Mouse (Mus musculus) fat pad, adult 2 months (tissue): Measurements from ENCODE around the gene Dazl.
"Not testable (repeated sequence)": the region's sequence is repeated elsewhere in the genome, so short reads cannot be mapped to it uniquely, and the experiment has no call there.

Experiments used
- DNase-seq: peaks from one replicate; pipeline ENCODE4 v3.0.0-alpha.2; 2011; ENCODE audit warnings: low read depth, low spot score; ENCODE audit errors: extremely low read depth

Gene Dazl

DNA sequence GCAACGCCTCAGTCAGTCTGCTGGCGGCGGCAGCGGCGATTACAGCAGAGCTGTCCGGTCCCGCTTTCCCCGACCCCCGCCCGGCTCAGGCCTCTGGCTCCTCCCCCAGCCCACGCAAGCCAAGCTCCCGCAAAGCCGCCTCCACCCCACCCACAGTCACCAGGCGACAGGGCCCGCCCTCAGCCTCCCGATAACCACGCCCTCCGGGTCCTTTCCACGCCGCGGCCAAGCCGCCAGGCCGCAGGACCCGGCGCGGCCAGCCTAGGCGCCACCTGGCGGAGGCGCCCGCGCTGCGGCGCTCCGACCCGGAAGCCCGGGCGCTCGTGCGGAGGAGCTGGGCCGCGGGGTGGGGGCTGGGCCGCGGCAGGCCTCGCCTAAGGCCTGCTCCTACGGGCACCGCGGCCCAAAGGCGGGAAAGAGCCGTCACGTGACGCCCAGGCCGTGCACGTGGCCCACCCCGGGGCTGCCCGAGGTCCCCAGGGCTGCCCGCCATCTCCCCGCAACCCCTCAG is 720 bp downstream of the Dazl start:
- DNase-seq: no peak

DNA sequence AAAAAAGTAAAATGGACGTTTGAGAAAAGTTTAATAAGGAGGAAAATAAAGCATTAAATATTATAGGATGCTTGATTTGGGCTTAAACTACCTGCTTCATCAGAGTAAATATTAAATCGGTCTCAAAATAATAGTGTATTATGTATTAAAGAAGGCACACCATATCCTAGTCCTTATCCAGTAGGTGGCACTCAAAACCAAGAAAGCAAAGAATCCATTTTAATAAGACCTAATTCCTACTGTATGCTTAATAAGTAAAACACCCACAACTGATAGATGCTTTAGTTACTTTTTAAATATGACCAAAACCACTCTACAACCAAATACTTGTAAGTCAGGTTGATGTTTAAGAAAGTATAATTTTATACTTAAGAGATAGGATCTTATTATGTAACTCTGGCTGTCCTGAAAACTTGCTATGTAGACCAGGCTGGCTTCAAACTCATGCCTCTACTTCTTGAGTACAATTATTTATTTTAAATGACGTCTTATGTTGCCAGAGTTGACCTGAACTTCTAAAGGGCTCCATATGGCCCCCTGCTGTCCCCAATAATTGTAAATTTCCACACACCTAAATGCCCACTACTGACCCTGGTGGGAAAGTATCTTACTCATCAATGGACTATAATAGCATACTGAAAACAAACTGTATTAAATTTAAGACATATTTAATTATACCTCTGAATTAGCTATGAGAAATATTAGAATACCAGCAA is 1.8 kb downstream of the Dazl start:
- no peak for DNase-seq

DNA sequence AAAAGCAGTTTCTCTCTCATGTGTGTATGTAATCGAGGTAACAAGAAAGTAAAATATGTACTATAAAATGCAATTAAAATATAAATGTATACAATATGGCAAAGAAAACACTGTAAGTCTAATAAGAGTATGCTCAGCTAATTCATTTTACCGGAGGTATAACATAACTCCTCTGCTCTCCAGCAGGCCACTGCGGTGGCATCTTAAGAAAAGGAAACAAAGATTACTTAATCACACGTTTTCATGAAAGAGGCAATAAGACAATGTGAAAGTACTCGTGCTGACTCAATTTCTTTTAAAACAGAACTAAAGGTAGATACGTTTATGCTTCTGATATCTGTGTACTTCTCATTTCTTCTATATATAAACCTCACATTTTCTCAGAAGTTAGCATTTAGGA is 8.6 kb downstream of the Dazl start:
- no peak for DNase-seq

DNA sequence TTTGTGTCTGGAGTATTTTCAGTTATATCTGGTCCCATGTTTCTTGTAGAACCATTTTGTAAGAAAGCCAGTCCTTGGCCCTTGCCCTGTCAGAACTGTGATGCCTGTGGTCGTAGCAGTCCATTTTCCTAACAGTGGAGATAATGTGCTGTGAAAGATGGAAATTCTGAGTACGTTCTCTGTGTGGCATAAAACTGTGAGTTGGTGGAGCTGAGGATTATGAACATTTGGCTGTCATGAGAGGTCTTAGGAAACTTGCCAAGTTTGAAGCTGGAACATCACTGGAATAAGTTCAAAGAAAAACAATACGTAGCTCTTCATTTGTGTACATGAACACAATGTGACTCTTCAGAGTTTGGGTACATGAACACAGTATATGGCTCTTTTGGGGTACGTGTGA is 31.8 kb downstream of the Dazl start:
- DNase-seq: not testable (repeated sequence)

DNA sequence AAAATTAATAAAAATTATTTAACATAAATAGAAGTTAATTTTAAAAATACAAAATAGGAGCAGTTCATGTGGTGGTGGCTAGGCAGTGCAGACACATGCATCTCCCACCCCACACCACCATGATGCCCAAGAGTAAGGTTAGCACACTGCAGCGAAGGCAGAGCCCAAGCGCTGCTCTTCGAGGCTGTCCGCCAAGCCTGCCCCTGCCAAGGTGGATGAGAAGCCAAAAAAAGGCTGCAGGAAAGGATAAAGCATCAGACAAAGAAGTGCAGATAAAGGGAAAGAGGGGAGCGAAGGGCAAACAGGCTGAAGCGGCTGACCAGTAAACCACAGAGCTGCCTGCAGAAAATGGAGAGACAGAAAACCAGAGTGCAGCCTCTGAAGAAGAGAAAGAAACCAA is 32.6 kb downstream of the Dazl start:
- no peak for DNase-seq

DNA sequence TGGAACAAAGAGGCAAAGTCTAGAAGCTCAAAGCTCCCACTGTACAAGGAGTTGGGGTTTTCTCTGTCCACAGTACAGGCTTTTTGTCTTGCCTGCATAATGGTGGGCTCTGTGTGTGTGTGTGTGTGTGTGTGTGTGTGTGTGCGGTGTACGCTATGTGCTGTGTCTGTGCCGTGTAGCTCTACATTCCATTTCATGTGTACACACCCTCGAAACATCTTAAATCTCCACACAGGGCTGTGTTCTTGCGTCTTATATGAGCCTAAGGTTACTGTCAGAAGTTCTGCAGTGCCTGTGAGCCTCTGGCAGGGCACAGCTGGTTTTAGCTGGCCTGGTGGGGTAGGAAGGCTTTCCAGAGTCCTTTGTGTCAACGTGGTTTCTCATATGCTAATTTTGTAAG is 46.8 kb downstream of the Dazl start:
- no peak for DNase-seq

DNA sequence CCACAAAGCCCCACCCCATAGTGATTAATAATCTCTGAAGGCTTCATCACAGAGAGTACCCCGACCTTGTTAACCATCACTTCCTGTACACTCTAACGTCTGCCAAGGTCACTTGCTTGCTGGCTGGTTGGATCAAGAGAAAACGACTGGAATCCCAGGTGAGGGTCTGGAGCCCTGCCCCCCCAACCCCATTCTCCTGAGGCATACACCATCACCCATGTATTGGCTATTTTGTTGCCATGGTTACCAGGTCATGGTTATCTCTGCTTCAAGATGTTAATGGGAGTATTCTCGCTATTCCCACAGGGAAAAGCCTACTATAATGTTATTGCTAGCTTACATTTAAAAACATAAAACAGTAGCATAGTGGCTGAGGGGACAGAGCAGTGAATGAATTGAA is 48.8 kb downstream of the Dazl start:
- no peak for DNase-seq

DNA sequence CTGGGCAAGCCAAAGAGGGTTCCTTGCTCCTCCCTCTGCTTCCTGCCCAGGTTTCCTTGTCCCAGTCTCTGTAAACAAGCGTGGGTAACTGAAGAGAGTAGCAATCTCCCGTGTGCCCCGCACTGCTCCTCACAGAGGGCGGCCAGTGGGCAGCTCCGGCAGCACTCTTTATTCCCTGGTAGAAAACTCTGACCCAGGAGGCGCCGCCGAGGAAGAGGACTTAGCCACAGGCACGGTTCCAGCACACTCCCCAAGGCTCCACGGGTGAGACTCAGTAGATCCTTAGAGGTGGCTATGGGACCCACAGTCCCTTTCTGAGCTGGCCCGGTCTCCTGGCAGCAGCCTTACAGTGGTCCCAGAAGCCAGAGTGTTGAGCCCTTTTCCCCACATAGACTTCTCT is 50.1 kb downstream of the Dazl start:
- DNase-seq: no peak

DNA sequence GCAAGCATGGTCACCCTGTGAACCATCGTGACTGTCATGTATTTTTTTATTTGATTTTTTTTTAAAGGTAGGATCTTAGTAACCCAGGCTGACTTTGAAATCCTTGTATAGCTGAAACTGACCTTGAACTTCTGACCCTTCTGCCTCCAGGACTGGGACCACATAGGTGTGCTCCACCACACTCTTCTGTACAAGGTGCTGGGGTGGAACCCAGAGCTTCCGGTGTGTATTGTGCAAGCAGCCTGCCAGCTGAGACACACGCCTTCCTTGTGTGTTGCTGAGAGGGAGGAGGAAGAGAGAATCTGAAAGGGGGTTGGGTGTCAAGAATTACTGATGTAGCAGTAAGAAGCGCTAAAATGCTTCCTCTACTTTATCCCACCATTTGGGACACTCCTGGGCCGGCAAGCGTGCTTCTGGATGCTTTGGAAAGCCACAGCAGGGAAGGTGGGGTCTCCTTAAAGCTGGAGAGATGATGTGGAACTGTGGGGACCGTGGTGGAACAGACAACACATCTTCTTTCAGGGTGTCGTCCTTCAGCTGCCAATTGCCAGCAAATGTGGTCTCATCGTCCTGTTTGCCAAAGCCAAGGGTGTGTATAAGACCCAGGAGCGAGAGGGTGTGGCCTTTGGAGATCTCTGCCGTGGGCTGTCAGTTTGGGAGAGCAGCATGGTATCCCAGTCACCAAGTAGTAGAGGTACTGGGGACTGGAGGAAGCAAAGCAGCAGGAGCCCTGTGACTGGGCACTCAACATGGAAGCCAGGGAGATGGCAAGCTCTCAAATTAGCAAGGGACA is 55.4 kb downstream of the Dazl start:
- DNase-seq: no peak

DNA sequence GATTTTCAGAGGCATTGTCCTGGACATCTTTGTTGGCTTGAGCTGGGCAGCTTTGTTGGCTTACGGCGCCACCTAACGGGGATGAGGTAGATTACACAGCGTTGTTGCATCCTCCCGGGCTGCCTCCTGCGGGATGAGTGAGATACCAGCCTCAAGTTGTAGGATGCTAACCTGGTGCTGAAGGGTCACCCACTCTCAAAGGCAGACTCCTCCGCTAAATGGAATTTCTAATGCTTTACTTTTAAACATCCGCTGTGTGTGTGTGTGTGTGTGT is 56.1 kb downstream of the Dazl start:
- DNase-seq: no peak

DNA sequence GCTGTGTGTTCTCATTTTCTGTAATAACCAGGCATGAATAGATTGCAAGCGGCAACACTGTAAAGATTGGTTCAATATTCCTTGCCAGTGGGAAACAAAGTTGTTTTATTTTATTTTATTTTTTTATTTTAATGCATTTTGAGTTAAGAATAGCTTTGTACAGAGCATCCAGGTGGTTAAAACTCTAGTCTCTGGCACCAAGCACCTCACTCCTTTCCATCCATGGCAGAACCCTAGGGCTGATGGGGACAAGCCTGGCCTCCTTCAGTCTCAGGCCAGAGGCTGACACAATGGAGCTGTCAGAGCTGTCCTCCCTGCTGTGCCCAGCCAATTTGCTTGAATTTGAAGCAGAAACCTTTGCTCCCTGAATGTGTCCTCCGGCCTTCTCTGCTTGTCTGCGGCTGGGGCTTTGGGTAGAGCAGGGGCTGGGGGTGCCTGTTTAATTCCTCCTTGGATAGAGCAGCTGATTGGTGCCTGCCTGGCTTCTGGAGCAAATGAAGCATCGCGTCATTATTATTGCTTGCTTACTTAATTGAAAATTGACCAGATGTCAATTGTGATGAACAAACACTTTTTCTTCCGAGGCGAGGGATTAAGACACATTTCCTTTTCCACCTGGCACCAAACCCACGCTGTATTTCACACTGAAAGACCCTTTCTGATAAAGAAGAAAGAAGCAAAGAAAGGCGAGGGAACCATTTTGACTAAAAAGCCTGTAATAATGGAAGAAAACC is 56.6 kb downstream of the Dazl start:
- DNase-seq: no peak

DNA sequence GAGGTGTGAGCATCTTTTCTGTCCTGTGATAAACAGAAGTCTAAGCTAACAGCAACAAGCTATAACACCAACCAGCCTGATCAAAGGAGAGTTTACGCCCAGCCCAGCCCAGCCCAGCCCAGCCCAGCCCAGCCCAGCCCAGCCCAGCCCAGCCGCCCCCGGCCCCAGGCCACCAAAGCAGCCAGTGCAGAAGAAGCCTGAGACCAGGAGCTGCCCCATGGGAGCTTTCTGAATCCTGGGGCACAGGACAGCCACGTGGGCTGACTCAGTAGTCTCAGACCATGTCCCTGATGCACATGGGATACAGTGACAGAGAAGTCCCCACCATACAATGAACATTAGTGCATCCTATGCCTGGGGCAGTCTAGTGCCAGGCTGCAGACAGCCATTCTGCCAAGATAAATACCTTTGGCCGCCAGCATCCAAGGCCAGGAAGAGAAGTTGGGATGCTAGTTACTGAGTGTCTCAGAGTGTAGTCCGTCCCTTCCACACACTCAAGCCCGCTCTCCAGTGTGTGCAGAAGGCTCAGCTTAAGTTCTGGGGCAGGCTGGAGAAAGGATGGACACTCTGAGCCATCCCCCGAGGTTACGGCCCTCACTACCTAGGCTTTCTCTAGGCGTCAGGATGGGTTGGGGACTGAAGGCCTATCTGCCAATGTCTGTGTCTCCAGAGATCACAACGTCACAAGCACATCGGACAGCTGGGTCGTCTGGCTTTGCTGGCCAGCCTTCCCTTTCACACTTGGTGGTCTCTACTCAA is 57.3 kb downstream of the Dazl start:
- no peak for DNase-seq

DNA sequence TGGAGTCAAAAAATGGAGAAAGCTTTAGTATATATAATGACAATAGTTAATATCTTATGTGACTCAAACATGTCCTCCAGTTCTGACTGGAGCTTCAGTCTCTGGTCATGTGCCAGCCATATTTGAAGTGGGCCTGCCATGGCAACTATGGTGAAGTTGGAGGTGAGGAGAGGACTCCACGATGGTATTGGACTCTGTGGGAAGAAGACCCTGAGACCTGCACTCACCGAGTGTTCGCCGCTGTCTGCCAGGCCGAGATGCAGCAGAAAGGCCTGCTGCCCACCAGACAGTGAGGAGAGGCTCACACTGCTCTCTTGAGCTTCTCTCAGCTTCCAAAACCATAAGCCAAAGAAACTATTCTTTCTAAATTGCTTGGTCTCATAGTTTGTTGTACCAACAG is 59.5 kb downstream of the Dazl start:
- DNase-seq: no peak

DNA sequence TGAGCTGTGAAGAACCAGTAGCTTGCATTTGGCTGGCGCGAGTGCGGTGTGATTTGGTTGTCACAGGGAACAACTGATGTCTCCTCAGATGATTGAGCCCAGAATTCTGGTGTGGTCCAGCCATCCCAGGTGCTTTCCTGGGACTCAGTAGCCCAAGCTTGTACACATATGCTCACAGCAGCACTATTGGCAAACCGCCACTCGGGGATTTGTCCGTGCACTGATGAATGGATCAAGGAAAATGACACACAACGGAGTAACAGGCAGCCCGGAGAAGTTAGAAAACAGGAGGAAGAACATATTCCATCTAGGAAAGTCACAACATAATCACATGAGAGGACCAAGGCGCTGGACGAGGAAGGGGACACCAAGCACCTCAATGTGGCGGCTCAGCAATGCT is 60.6 kb downstream of the Dazl start:
- no peak for DNase-seq

DNA sequence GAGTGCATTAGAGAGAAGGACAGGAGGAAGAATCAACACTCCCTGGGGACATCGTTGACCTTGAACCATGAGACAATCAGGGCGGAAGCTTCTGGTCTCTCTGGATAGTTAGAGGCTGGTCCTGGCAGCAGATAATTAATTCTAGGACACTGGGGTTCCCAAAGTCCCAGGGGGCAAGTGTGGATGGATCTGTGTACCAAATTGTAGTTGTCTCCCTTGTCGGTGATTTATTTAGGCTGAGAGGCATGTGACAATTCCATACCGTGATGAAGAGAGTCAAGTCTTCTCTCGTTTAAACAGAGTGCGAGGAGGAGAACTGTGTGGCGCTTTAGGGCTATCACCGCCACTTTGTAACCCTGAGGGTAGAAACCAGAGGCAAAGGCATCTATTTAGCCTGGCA is 62.2 kb downstream of the Dazl start:
- no peak for DNase-seq

DNA sequence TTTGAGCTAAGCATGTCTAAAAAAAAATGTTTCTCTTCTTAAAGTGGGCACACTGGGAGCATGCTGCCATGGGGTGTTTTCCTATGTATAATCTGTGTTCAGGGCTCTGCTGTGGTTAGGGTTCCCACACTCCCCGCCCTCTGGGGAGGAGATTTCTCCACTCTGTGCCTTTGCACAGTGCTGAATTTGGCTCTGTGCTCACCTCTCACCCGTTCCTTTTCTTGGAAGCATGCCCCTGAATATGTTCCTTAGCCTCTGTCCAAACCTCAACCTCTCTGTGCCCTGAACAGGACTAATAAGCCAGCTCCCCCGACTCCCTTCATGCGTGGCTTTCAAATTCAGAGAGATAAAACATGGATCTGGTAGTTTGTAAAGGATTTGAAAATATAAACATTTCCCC is 63.9 kb downstream of the Dazl start:
- no peak for DNase-seq
